Mouse (Mus musculus): ENCODE results near the gene Sh3gl1. TPM values are rescaled to one million over a fixed set of nuclear protein-coding genes. Genes with fewer than 3 reads are reported as not detected.

Gene Sh3gl1
- polyA plus RNA-seq, 1 experiment: 248 TPM

- Histone ChIP-seq H3K27ac (ENCODE audit: control insufficient read depth, insufficient read depth, low read length) (no peak within 1 kb of the TSS), H3K4me1 (replicated peaks; ENCODE audit: control insufficient read depth, insufficient read depth, low read length) (peaks cover 11% of the 10 kb centered on the region), H3K4me3 (ENCODE audit: control insufficient read depth, insufficient read depth, low read length) (peak within 1 kb of the TSS; percentile 52), H3K36me3 (ENCODE audit: control insufficient read depth, insufficient read depth, low read length) (no peaks in the 10 kb centered on the region), H3K27me3 (ENCODE audit: control insufficient read depth, insufficient read depth, low read length) (no peaks in the 10 kb centered on the region)
- under 1% methylated on average over 68 of the region's 68 CpGs for WGBS
- TF ChIP-seq POLR2A (IDR thresholded peaks at IDR 0.05; ENCODE audit: control insufficient read depth, extremely low read depth, insufficient read depth, low read length, poor library complexity): peak; percentile 61
- TF ChIP-seq CTCF (IDR thresholded peaks at IDR 0.05; ENCODE audit: borderline replicate concordance, control insufficient read depth, extremely low read depth, insufficient read depth, low read length, poor library complexity): 0 out of 2 replicates have a peak, but pooled peaks have one; percentile 44
- peak; percentile 97 for DNase-seq
These were observed 3.8 kb upstream of the Sh3gl1 start, which contains the start of gene Chaf1a for GRCm38 (mm10) chr17:56040030-56040856. Gene Chaf1a (plus strand): TSS chr17:56040439.

GRCm38 (mm10) chr17:56039345-56039744, 2.9 kb upstream of the Sh3gl1 start:
- no peak overlapping the region for H3K4me3 ChIP-seq (ENCODE audit: control insufficient read depth, insufficient read depth, low read length)
- TF ChIP-seq POLR2A (IDR thresholded peaks at IDR 0.05; ENCODE audit: control insufficient read depth, extremely low read depth, insufficient read depth, low read length, poor library complexity): no peak
- TF ChIP-seq CTCF (IDR thresholded peaks at IDR 0.05; ENCODE audit: borderline replicate concordance, control insufficient read depth, extremely low read depth, insufficient read depth, low read length, poor library complexity): no peak
- 85% methylated on average over 4 of the region's 4 CpGs for WGBS

GRCm38 (mm10) chr17:56038583-56039261, 2.3 kb upstream of the Sh3gl1 start:
- Histone ChIP-seq H3K27ac (ENCODE audit: control insufficient read depth, insufficient read depth, low read length) (no peak overlapping the region), H3K36me3 (ENCODE audit: control insufficient read depth, insufficient read depth, low read length) (no peaks in the 10 kb centered on the region), H3K4me1 (replicated peaks; ENCODE audit: control insufficient read depth, insufficient read depth, low read length) (peaks cover 26% of the 10 kb centered on the region), H3K27me3 (ENCODE audit: control insufficient read depth, insufficient read depth, low read length) (no peaks in the 10 kb centered on the region), H3K4me3 (ENCODE audit: control insufficient read depth, insufficient read depth, low read length) (no peak overlapping the region)
- DNase-seq: no peak
- whole genome bisulfite sequencing: 91% methylated on average over 8 of the region's 8 CpGs
- TF ChIP-seq POLR2A (IDR thresholded peaks at IDR 0.05; ENCODE audit: control insufficient read depth, extremely low read depth, insufficient read depth, low read length, poor library complexity) (no peak), CTCF (IDR thresholded peaks at IDR 0.05; ENCODE audit: borderline replicate concordance, control insufficient read depth, extremely low read depth, insufficient read depth, low read length, poor library complexity) (no peak)

More at GRCm38 (mm10) chr17:56039345-56039744, 2.9 kb upstream of the Sh3gl1 start:
- no peak for DNase-seq
- H3K36me3 ChIP-seq (ENCODE audit: control insufficient read depth, insufficient read depth, low read length): no peaks in the 10 kb centered on the region
- peaks cover 20% of the 10 kb centered on the region for H3K4me1 ChIP-seq (replicated peaks; ENCODE audit: control insufficient read depth, insufficient read depth, low read length)
- H3K27ac ChIP-seq (ENCODE audit: control insufficient read depth, insufficient read depth, low read length): no peak overlapping the region
- no peaks in the 10 kb centered on the region for H3K27me3 ChIP-seq (ENCODE audit: control insufficient read depth, insufficient read depth, low read length)

- no peak for DNase-seq
- H3K27ac ChIP-seq (ENCODE audit: control insufficient read depth, insufficient read depth, low read length): no peak overlapping the region
- no peaks in the 10 kb centered on the region for H3K27me3 ChIP-seq (ENCODE audit: control insufficient read depth, insufficient read depth, low read length)
- H3K4me3 ChIP-seq (ENCODE audit: control insufficient read depth, insufficient read depth, low read length): no peak overlapping the region
- H3K36me3 ChIP-seq (ENCODE audit: control insufficient read depth, insufficient read depth, low read length): no peaks in the 10 kb centered on the region
- TF ChIP-seq POLR2A (IDR thresholded peaks at IDR 0.05; ENCODE audit: control insufficient read depth, extremely low read depth, insufficient read depth, low read length, poor library complexity): no peak
- no peak for TF ChIP-seq CTCF (IDR thresholded peaks at IDR 0.05; ENCODE audit: borderline replicate concordance, control insufficient read depth, extremely low read depth, insufficient read depth, low read length, poor library complexity)
- H3K4me1 ChIP-seq (replicated peaks; ENCODE audit: control insufficient read depth, insufficient read depth, low read length): peaks cover 38% of the 10 kb centered on the region
- WGBS: 35% methylated on average over 13 of the region's 13 CpGs
These were observed 459 bp upstream of the Sh3gl1 start for GRCm38 (mm10) chr17:56036901-56037287.

GRCm38 (mm10) chr17:56035216-56035615, 1.2 kb downstream of the Sh3gl1 start:
- H3K27ac ChIP-seq (ENCODE audit: control insufficient read depth, insufficient read depth, low read length): peak overlapping the region; percentile 72; the same call in 1 of the 2 replicates
- H3K27me3 ChIP-seq (ENCODE audit: control insufficient read depth, insufficient read depth, low read length): no peaks in the 10 kb centered on the region
- TF ChIP-seq POLR2A (IDR thresholded peaks at IDR 0.05; ENCODE audit: control insufficient read depth, extremely low read depth, insufficient read depth, low read length, poor library complexity): no peak
- TF ChIP-seq CTCF (IDR thresholded peaks at IDR 0.05; ENCODE audit: borderline replicate concordance, control insufficient read depth, extremely low read depth, insufficient read depth, low read length, poor library complexity): no peak
- 62% methylated on average over 4 of the region's 4 CpGs for WGBS
- H3K4me1 ChIP-seq (replicated peaks; ENCODE audit: control insufficient read depth, insufficient read depth, low read length): peaks cover 46% of the 10 kb centered on the region
- H3K36me3 ChIP-seq (ENCODE audit: control insufficient read depth, insufficient read depth, low read length): no peaks in the 10 kb centered on the region
- peak overlapping the region; percentile 31 for H3K4me3 ChIP-seq (ENCODE audit: control insufficient read depth, insufficient read depth, low read length)
- no peak for DNase-seq

DNA sequence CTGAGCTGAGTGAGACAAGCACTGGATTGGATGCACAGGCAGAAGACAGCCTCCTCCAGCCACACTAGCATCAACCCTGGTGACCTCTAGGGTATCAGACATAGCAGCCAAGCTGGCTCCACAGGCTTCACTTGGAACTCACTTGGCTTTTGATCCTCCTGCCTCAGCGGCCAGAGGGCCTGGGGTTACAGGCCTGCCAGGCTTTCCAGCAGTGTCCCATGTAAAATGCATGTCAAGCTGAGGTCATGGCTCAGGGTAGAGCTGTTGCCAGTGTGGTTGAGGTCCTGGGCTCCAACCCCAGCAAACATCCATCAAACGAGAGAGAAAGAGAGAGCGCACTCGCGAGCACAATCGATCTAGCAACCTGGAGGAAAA, 1.7 kb downstream of the Sh3gl1 start:
- H3K4me3 ChIP-seq (ENCODE audit: control insufficient read depth, insufficient read depth, low read length): peak overlapping the region; percentile 31
- H3K27ac ChIP-seq (ENCODE audit: control insufficient read depth, insufficient read depth, low read length): peak overlapping the region; percentile 72
- peaks cover 48% of the 10 kb centered on the region for H3K4me1 ChIP-seq (replicated peaks; ENCODE audit: control insufficient read depth, insufficient read depth, low read length)
- DNase-seq: no peak
- no peak for TF ChIP-seq CTCF (IDR thresholded peaks at IDR 0.05; ENCODE audit: borderline replicate concordance, control insufficient read depth, extremely low read depth, insufficient read depth, low read length, poor library complexity)
- TF ChIP-seq POLR2A (IDR thresholded peaks at IDR 0.05; ENCODE audit: control insufficient read depth, extremely low read depth, insufficient read depth, low read length, poor library complexity): no peak
- 66% methylated on average over 6 of the region's 6 CpGs for WGBS
- no peaks in the 10 kb centered on the region for H3K27me3 ChIP-seq (ENCODE audit: control insufficient read depth, insufficient read depth, low read length)
- no peaks in the 10 kb centered on the region for H3K36me3 ChIP-seq (ENCODE audit: control insufficient read depth, insufficient read depth, low read length)

Data from thymus, adult 2 months (tissue).